Mouse (Mus musculus) frontal cortex, postnatal 14 days (tissue): ENCODE measurements around the gene Rapgef3.

Source experiments
- DNase-seq, 2 experiments: peaks; one replicate each; pipeline ENCODE4 v3.0.0; 2022; ENCODE audit warnings: low spot score in 2 of 2

The Rapgef3 gene

DNA sequence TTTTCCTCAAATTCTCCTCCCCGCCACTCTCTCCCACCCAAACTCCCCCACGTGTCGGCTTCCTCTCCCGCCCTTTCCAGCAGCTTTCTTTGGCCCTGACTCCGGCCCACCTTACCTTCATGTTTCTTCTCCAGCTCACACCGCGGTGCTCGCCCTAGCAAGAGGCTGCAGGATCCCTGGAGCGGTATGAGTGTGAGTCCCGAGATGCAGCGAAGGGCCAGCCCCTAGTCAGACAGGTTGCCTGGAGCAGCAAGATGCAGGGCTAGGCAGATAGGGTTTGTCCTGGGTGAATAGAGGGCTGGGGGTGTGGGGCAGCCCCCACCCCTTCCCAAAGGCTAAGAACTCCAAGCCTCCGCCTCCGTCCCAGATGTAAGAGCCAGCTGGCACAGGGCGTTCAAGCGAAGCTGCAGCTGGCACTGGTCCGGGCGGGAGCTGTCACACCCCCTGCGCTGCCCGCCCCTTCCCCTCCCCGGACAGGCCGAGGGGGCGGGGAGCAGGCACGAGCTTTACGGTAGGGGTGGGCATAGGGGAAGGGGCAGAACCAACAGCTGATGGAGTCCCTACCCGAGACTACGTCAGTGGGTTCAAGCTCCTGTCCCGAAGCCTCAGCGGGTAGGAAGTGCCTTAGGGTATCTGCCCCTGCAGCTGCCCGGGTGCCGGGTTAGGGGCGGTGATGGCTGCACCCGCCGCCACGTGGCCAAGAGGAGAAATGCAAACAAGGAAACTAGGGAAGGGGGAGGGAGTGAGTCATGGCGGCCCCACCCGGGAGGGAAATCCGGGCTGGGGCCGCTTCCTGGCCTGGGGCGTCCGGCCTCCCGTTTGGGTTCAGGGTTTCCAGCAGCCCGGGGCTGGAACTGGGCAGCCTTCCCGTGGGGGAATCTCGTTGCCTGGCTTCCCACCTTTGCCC is at the start of gene Rapgef3:
Gene Rapgef3 (minus strand): TSS at position 693 of the 907 bp plus-strand sequence.
- DNase-seq, result peak; percentile 64 to 65

DNA sequence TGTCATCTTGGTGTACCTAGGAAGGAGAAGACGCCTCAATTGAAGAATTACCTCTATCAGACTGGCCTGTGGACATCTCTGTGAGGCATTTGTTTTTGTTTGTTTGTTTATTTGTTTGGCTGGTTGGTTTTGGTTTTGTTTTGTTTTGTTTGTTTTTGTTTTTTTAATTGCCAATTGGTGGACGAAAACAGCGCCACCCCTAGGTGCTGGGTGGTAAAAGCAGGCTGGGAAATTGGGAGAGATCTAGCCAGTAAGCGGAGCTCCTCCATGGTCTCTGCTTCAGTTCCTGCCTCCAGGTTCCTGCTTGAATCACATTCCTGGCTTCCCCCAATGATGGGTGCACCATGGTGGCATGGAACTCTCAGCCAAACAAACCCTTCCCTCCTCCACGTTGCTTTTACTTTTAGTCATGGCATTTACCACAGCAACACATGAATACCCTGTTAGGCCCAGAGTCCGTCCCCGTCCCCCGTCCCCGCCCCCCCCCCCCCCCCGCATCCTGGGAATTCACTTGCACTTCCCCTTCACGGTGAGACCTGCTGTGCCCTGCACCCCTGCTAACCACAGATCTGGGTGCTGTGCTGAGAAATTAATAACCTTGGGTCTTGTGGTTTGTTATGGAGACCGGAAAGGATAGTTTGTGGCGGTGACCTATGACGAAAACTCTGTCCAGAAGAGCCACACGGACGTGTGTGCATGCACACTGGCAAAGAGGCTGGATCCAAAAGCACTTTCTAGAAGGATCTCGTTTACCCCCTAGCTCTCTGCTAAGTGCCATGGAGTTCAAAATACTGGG is 48.6 kb upstream of the Rapgef3 start:
- no peak for DNase-seq

DNA sequence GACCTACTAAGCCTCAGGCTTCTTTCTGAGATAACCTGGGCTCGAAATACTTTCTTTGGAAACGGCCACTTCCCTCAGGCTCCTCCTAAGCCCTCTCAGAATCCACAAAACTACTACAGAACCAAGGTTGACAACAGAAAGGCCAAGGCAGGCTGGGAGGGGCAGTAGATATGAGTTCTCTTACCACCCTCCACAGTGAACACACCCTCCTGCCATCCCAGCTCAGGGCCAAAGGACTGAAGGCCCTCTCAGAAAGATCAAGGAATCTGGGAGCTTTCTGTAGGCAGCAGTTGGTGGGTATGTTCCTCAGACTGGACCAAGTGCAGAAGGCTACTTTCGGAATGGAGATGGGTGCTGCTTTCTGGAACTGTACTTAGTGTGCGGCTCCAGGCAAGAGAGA is 47.5 kb upstream of the Rapgef3 start:
- no peak for DNase-seq

DNA sequence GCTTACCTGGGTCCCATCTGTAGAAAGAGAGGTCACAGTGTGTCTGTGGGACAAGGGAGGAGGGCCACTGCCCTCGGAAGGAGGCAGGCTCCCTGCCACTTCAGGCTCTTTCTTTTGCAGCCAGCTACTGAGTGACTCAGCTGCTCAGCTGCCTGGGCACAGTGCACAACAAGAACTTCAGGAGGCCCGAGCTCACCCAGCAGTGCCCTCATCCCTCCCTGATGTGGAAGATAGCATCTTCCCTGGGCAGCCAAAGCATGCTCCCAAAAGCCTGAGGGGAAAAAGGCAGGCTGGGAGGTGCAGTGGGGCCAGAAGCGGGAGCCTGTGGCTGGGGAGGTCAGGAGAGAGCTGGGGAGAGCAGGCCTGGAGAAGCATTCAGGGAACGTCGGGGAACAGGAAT is 46.9 kb upstream of the Rapgef3 start:
- DNase-seq, result no peak

DNA sequence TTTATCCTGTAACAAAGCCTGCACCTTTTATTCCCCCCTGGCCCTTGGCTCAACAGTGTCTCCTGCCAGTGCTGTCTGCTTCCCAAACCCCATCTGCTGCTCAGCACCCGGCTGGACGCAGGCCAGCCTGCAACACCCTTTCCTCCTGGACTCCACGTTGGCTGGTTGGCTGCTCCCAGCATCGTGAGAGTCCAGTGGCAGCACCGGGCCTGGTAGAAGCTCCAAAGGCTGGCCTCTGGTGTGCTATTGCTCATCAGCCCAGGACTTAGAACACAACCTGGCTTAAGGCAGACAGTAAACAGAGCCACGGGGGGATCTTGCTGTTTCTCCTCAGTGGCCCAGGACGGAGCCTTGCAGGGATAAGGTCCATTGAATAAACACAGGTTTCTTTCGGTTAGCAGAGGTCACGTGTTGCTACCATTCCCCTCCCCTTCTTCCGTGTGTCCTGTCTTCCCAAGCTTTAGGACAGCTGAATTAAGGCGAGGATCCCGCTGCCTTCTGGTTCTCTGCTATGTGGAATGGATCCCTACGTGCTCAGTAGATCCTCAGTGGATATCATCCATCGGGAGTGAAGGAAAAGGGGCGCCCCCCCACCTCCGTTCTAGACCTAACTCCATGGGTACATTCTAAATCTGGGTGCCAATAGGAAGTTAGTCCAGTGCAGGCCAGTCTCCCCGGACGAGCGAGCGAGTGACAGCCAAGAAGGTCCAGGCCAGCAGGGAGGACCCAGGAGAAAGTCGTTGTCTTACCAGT is 45.9 kb upstream of the Rapgef3 start:
- DNase-seq, result no peak

DNA sequence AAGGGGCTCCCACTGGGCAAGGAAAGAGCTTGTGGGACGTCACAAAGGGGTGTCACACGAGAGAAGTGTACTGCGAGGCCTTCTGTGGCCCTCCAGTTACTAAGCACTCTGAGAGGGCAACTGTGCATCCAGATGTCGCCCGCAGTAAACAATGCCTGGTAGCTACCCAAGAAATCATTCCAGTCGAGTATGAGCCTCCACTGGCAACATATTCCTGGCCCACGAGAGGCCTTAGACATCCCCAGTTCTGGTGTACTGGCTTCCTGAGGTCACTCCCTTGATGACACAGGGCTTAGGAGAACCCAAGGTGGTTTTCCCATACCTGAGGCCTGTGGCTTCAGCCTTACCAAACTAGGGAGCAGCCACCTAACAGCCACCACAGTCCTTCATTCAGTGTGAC is 45.1 kb upstream of the Rapgef3 start:
- DNase-seq, result no peak

DNA sequence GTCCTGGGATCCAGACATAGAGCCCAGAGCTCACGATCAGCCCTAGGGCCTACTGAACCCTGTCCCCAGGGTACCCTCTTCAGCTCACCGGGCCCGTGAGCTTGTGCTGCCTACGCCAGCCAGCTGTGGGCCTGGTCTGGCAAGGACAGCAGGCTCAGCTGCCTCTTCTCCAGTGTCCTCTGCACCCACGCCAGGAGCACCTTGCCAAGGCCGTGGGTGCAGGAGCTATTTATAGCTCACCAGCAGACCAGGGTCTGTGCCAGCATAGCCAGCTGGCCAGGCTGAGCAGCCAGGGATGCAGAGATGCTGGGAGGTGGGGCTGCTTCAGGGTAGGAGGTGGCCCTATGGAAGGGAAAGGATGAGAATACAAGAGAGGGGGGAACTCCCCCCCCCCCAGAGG is 44.4 kb upstream of the Rapgef3 start:
- DNase-seq, result peak; percentile 58 to 71

DNA sequence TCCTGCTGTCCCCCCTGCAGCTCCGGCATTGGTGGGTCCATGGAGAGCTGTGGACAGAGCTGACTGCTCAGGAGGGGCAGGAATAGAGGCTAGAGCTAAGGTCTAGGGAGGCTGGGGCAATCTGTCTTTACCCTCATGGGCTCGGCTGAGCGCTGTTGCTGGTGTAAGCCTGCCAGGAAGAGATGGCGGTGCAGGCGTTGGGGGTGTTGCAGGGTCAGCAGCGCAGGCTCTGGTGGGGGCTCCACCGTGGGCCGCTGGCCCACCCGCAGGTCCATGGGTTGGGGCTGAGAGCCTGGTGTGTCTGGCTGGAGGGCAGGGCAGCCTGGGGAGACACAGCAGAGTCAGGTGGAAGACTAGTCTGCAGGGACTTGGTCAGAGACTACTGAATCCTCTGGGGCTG is 43.5 kb upstream of the Rapgef3 start:
- DNase-seq, result no peak

DNA sequence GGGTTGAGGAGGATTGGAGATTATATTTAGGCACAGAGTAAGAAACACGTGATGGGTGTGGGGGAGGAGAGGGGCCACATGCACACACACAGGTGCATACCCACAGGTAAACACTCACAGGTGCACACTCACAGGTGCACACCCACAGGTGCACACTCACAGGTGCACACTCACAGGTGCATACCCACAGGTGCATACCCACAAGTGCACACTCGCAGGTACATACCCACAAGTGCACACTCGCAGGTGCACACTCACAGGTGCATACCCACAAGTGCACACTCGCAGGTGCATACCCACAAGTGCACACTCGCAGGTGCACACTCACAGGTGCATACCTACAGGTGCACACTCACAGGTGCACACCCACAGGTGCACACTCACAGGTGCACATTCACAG is 42.6 kb upstream of the Rapgef3 start:
- no peak for DNase-seq

DNA sequence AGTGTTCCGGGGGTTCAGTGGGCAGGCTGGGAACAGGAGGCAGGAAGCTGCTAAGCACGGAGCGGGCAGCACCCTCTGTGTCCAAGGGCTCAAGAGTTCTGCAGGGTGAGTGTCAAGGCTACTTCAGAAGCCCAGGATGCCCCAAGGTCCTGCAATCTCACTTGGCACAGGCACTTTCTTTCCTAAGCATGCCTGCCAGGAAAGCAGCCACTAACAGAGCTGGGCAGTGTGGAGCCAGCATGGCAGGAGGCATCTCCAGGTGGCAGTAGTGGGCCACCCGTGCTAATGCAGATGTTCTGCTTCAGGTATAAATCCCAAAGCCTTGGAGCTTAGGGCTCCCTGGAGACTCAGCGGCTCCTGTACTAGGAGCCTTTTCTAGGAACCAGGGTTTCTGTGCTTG is 42.2 kb upstream of the Rapgef3 start:
- DNase-seq, result no peak

DNA sequence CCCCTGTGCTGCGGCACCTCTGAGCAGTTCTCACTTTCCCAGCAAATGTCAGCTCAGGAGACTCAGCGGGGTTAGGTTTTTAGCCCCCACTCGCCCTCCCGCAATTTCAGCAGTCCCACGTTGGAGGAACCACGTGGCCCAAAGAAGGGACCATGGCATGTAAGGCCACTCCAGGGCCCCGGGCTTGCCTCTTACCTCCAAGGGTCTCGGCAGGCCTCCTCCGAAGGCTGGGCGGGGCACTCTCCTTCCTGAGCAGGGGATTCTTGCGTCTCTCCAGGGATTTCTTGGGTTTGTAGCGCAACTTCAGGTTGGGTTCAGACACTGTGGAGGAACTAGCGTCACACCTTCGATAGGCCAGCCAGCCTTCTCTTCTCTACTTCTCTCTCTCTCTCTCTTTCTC is 41.4 kb upstream of the Rapgef3 start:
- DNase-seq, result no peak

DNA sequence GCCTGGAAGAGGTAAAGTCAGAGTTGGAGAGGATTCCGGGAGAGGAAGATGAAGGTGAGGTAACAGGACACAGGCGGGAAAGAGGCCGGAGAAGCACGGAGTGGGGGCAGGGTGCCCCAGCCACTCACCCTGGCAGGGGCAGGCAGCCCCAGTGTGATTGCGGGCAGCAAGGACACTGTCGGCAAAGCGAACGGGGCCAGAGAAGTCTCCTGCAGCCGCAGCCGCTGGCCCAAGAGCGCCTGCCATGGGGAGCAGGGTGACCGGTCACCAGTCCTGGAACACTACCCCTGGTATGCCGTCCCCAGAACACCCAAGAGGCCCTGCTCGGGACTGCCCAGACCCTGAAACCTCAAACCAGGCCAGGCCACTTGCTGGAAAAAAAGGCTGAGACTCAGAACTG is 40.8 kb upstream of the Rapgef3 start:
- no peak for DNase-seq

DNA sequence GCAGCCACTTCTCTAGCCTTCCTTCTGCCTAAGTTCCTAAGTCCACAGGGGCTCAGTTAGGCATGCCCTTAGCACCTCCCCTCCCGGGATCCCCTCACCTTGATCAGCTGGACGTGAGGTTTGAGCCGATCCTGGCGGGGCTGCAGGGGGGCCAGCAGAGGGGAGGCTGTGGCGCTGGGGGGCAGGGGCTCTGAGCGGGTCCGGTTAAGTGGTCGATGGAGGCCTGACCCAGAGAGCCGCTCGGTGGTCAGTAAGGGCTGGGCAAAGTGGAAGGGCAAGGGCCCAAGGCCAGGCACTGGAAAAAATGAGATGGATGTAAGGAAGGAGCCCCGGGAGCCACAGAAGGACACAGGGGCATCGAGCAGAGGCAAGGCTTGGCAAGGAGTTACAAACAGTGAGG is 40.1 kb upstream of the Rapgef3 start:
- DNase-seq, result no peak

DNA sequence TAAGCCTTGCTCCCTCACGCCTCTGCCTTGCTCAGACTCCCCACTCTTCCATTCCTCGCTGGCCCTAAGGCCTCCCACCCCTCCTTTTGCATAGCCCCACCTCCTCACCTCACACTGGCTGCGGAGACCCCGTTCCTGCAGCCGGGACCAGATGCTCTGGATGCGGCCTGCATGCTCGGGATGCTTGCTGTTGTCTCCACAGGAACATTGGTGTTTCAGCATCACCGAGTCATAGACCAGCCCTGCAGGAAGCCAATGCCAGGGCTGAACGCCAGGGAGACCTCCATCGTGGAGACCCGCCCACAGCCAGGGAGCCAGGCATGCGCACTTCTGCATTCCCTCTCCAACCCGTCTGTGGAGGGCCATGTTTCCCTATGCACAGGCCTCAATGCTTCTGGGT is 34.8 kb upstream of the Rapgef3 start:
- DNase-seq, result no peak

DNA sequence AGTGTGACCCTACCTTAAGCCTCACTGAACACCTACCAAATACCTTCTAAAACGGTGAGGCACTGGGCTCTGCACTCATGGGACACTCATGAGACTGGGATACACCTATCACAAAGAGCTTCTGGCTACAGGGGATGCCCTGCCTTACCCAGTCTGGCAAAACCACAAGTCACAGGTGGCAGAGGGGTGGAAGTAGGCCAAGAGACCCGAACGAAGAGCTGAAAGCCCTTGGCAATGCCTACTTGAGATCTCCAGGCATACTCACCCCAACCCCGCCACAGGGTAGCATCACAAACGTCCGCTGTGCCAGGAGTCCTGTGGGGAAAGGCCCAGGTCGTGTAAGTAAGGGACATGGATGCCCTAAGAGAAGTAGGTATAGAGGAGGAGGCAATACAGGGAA is 34.0 kb upstream of the Rapgef3 start:
- DNase-seq, result no peak

DNA sequence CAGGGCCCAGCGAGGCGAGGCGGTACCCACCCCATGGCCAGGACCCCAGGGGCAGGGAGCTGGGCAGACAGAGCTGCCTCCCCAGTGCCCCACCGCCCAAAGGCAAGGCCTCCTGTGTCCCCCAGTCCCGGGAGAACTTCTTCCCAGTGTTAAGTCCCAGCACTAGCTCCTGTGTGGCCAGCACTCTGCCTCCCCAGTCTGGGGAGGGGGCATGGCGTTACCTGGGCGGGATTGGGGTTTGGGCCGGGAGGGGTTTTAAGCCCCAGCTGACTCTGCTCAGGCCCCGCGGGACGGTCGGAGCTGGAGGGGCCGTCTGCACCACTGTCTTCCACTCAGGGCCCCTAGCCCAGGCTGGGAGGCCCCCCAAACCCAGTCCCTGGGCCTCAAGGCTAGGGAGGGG is 33.1 kb upstream of the Rapgef3 start:
- no peak for DNase-seq

DNA sequence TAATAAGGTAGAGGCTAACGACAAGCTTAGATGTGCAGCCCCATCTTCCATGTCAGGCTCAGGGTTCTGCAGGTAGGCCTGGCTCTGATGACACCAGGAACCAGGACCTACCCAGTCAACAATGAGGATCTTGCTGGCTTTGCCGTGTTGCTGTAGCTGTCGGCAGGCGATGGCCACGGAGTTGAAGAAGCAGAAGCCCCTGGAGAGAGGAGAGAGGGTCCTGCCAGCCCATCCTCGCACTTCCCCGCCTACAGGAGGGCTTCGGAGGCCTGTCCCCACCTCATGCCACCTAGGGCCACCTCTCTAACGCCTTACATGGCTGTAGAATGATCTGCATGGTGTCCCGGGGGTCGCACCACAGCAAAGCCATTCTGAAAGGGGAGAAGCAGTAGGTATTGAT is 31.7 kb upstream of the Rapgef3 start:
- DNase-seq, result no peak

DNA sequence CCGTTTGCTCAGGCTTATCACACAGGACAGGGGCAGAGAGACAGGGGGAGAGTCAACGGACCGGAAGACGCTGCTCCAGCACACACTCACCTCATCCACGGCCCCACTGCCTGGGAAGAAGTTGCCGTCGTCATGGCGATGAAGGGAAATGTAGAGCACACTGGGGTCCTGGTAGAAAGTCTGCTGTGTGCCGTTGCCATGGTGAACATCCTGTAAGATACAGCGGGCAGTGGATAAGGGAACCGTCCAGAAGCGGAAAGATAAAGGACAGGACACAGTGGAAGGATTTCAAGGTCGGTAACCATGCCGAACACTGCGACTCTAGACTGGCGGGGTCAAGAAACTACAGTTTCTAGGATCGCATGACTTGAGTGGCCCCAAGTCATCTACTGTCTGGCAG is 30.4 kb upstream of the Rapgef3 start:
- no peak for DNase-seq

DNA sequence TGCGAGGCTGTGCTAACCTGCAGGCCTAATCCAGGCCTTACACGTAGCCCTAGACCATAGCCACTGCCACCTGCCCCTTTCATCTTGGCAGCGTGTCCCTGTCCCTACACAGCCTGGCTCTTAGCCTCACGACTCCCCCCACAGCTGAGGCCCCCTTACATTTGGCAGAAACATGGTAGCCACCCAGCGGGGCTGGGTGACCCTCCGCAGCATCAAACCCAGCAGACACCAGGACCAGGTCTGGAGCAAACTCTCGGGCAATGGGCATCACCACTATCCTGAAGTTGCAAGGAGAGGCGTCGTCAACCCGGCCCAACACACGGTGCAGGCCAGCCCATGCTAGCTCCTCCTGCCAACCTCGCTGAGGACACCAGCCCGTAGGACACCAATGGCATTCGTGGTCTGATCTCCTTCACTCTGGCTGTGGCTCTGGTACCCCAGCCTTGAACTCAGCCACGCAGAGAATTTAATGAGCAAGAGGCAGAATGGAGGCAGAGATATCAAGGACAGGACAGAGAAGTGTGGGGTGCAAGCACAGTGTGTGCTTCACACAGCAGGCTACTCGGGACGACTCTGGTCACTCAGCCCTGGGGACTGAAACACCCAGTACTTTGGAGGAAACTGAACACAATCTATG is 29.0 kb upstream of the Rapgef3 start:
- no peak for DNase-seq

DNA sequence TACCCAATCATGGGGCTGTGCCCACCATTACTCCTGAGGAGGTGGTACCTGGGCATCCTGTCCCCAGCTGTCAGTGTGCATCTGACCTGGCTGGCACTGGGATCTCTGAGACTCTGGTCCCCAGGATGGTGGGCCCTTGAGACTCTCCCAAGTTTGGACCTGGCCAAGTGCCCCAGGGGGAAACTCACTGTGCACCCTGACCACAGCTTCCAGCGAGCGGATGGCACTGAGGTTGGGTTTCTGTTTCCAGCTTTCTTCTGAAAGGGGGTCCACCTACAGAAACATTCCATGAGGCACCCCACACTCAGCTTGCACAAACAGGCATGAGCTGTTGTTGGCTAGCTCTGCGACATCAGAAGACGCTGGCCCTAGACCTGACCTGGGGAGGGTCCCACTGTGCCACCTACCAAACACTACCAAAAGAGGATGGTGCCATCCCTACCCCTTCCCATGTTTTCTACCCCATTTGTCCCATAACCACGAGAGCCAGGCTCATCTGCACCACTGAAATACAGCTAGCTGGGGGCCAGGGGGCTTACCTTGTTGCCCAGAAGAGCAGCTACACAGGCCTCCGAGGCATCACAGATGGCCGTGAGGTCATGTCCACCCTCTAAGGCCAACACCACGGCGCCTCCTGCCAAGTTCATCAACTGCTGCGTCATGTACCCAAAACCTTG is 27.9 kb upstream of the Rapgef3 start:
- no peak for DNase-seq

DNA sequence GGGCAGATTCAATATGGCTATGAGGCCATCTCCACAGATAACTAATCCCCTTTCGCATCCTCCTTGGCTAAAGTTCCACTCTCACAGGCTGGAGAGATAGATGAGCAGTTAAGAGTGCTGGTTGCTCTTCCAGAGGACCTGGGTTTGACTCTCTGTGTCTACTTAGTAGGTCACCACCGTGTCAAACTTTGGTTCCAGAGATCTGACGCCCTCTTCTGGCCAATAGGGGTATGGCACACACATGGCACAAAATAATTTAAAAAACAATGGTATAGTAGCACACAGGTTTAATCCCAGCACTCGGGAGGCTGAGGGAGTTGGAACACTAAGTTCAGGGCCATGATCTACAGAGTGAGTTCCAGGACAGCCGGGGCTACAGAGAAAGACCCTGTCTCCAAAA is 26.5 kb upstream of the Rapgef3 start:
- DNase-seq, result no peak
